Mouse (Mus musculus): ENCODE data around the gene Alg9. TPM values are rescaled to one million over a fixed set of nuclear protein-coding genes. Genes with fewer than 3 reads are reported as not detected.

Alg9 gene
- polyA plus RNA-seq, 1 experiment from 2014 or later = 41.6 TPM

DNA sequence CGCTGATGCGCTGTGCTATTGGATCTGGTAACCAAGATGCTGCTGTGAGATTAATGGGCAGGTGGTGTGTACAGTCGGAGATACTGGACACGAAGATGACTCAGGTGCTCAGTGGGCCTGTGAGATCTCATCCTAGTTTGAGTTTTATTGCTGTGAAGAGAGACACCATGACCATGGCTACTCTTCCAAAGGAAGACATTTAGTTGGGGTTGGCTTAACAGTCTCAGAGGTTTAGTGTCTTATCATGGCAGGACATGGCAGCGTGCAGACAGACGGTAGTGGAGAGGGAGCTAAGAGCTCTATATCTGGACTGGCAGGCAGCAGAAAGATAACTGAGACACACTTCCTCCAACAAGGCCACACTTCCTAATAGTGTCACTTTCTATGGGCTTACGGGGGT, 36.4 kb downstream of the Alg9 start:
- Histone ChIP-seq H3K9me3 (replicated peaks; ENCODE audit: control insufficient read depth, low read length) (no peaks in the 10 kb centered on the region), H3K4me2 (ENCODE audit: low read depth, low read length) (no peak overlapping the region), H3K36me3 (replicated peaks; ENCODE audit: control insufficient read depth, insufficient read depth, low read depth, low read length) (peaks cover 2% of the 10 kb centered on the region), H3K4me3 (ENCODE audit: low read depth, low read length) (no peak overlapping the region), H3K9ac (replicated peaks; ENCODE audit: low read length) (no peak overlapping the region), H3K27ac (replicated peaks; ENCODE audit: low read depth, low read length) (no peak overlapping the region), H3K27me3 (ENCODE audit: control insufficient read depth, insufficient read depth, low read length) (no peaks in the 10 kb centered on the region), H3K4me1 (ENCODE audit: control insufficient read depth, insufficient read depth, low read length) (no peaks in the 10 kb centered on the region)
- DNase-seq (ENCODE audit: low spot score) (no peak), ATAC-seq (replicated peaks; ENCODE audit: insufficient number of reproducible peaks, low FRiP score, low TSS enrichment, low read depth) (no peak)
- WGBS = 94% methylated on average over 7 of the region's 7 CpGs

DNA sequence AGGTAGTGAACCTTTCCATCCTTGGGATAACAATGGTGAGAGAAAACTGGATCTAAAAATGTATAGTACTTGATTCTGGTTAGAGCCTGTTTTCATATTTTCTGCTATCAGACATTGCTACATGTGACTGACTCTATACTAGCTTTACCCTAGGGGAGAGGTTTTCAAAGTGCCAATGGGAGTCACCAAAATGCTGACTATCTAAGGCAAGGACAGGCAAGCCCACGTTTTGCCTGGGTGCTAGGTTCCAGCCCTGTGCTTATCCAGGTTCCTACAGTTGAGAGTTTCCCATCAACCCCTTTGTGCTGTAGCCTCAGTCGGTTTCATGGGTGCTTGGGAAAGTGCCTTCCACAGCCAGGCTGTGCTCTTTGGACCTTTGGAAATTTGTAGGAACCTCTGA, 36.9 kb downstream of the Alg9 start:
- peaks cover 2% of the 10 kb centered on the region for H3K36me3 ChIP-seq (replicated peaks; ENCODE audit: control insufficient read depth, insufficient read depth, low read depth, low read length)
- ATAC-seq (replicated peaks; ENCODE audit: insufficient number of reproducible peaks, low FRiP score, low TSS enrichment, low read depth) = no peak

GRCm38 (mm10) chr9:50813796-50814195, 39.0 kb downstream of the Alg9 start:
- WGBS = 87% methylated on average over 5 of the region's 5 CpGs
- no peaks in the 10 kb centered on the region for H3K4me1 ChIP-seq (ENCODE audit: control insufficient read depth, insufficient read depth, low read length)
- H3K9me3 ChIP-seq (replicated peaks; ENCODE audit: control insufficient read depth, low read length) = no peaks in the 10 kb centered on the region
- peaks cover 2% of the 10 kb centered on the region for H3K36me3 ChIP-seq (replicated peaks; ENCODE audit: control insufficient read depth, insufficient read depth, low read depth, low read length)
- no peak overlapping the region for H3K4me2 ChIP-seq (ENCODE audit: low read depth, low read length)
- ATAC-seq (replicated peaks; ENCODE audit: insufficient number of reproducible peaks, low FRiP score, low TSS enrichment, low read depth) (no peak), DNase-seq (ENCODE audit: low spot score) (no peak)
- H3K4me3 ChIP-seq (ENCODE audit: low read depth, low read length) = no peak overlapping the region
- no peak overlapping the region for H3K9ac ChIP-seq (replicated peaks; ENCODE audit: low read length)
- no peaks in the 10 kb centered on the region for H3K27me3 ChIP-seq (ENCODE audit: control insufficient read depth, insufficient read depth, low read length)
- no peak overlapping the region for H3K27ac ChIP-seq (replicated peaks; ENCODE audit: low read depth, low read length)

More for the DNA sequence above, 36.9 kb downstream of the Alg9 start:
- H3K4me2 ChIP-seq (ENCODE audit: low read depth, low read length) = no peak overlapping the region
- H3K9me3 ChIP-seq (replicated peaks; ENCODE audit: control insufficient read depth, low read length) = no peaks in the 10 kb centered on the region
- no peak overlapping the region for H3K4me3 ChIP-seq (ENCODE audit: low read depth, low read length)
- no peaks in the 10 kb centered on the region for H3K4me1 ChIP-seq (ENCODE audit: control insufficient read depth, insufficient read depth, low read length)
- H3K27ac ChIP-seq (replicated peaks; ENCODE audit: low read depth, low read length) = no peak overlapping the region
- H3K9ac ChIP-seq (replicated peaks; ENCODE audit: low read length) = no peak overlapping the region
- H3K27me3 ChIP-seq (ENCODE audit: control insufficient read depth, insufficient read depth, low read length) = no peaks in the 10 kb centered on the region
- no peak for DNase-seq (ENCODE audit: low spot score)
- WGBS = 83% methylated on average over 2 of the region's 2 CpGs

DNA sequence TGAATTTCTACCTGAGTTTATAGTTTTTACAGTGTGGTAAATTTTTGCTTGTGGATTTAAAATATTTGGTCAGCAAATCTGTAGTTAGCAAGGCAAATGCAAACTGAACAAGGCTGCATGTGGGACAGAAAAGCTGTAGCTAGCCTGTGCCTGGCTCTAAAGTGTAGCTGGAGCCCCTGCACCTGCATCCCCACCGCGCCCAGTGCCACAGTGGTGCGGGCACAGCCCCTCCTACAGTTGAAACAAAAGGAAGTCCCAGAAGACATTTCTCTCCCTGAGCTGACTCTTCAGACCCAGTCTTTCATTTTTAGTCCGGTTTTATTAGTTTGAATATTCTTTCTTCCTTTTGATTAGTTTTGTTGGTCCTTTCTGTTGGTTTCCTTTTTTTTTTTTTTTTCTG, 40.8 kb downstream of the Alg9 start:
- Histone ChIP-seq H3K4me3 (ENCODE audit: low read depth, low read length) (no peak overlapping the region), H3K9ac (replicated peaks; ENCODE audit: low read length) (no peak overlapping the region), H3K27me3 (ENCODE audit: control insufficient read depth, insufficient read depth, low read length) (no peaks in the 10 kb centered on the region), H3K9me3 (replicated peaks; ENCODE audit: control insufficient read depth, low read length) (no peaks in the 10 kb centered on the region), H3K4me2 (ENCODE audit: low read depth, low read length) (no peak overlapping the region), H3K36me3 (replicated peaks; ENCODE audit: control insufficient read depth, insufficient read depth, low read depth, low read length) (no peaks in the 10 kb centered on the region; the same call in none of the 2 replicates), H3K4me1 (ENCODE audit: control insufficient read depth, insufficient read depth, low read length) (no peaks in the 10 kb centered on the region), H3K27ac (replicated peaks; ENCODE audit: low read depth, low read length) (no peak overlapping the region)
- no peak for DNase-seq (ENCODE audit: low spot score)
- no peak for ATAC-seq (replicated peaks; ENCODE audit: insufficient number of reproducible peaks, low FRiP score, low TSS enrichment, low read depth)
- 95% methylated on average over 4 of the region's 4 CpGs for WGBS

DNA sequence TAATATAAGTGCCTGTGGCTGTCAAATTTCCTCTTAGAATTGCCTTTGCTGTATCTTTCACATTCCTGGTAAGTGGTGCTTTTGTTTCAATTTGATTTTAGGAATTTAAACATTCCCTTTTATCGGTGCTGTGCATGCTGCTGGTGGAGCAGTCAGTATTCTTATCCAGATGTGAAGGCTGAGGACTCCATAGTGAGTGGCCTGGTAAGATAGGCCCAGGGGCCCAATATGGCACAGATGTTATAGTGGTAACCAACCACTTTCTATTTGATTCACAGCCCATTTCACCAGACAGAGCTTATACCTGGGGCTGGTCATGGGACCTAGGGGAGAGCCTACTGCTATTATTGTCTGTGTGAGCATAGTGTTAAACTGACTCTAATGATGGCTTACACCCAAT, 41.7 kb downstream of the Alg9 start:
- no peaks in the 10 kb centered on the region for H3K4me1 ChIP-seq (ENCODE audit: control insufficient read depth, insufficient read depth, low read length)
- no peaks in the 10 kb centered on the region for H3K27me3 ChIP-seq (ENCODE audit: control insufficient read depth, insufficient read depth, low read length)
- ATAC-seq (replicated peaks; ENCODE audit: insufficient number of reproducible peaks, low FRiP score, low TSS enrichment, low read depth) (no peak), DNase-seq (ENCODE audit: low spot score) (no peak)
- H3K9ac ChIP-seq (replicated peaks; ENCODE audit: low read length) = no peak overlapping the region
- H3K4me3 ChIP-seq (ENCODE audit: low read depth, low read length) = no peak overlapping the region
- no peaks in the 10 kb centered on the region for H3K9me3 ChIP-seq (replicated peaks; ENCODE audit: control insufficient read depth, low read length)
- H3K4me2 ChIP-seq (ENCODE audit: low read depth, low read length) = no peak overlapping the region
- WGBS = 89% methylated on average over 1 of the region's 1 CpGs
- H3K36me3 ChIP-seq (replicated peaks; ENCODE audit: control insufficient read depth, insufficient read depth, low read depth, low read length) = no peaks in the 10 kb centered on the region; the same call in none of the 2 replicates
- no peak overlapping the region for H3K27ac ChIP-seq (replicated peaks; ENCODE audit: low read depth, low read length)

DNA sequence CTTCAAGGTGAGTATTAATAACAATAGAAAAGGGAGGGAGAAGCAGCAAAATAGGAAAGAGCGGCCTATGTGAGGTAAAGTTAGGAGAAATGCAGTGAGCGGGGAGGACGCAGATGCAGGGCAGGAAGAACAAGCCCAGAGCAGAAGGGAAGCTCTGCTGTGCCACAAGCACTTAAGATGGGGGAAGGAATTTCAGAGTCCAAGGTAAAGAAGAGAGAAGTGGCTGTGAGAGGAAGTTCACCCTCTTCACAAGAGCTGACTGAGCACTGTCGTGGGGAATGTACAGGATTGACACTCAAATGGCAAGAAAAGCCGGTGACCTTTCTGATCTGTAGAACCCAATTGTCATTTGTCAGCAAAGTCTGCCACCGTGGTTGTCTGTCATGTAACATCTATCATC, 43.2 kb downstream of the Alg9 start:
- no peak for DNase-seq (ENCODE audit: low spot score)
- Histone ChIP-seq H3K9me3 (replicated peaks; ENCODE audit: control insufficient read depth, low read length) (no peaks in the 10 kb centered on the region), H3K27ac (replicated peaks; ENCODE audit: low read depth, low read length) (no peak overlapping the region), H3K4me2 (ENCODE audit: low read depth, low read length) (no peak overlapping the region), H3K9ac (replicated peaks; ENCODE audit: low read length) (no peak overlapping the region), H3K27me3 (ENCODE audit: control insufficient read depth, insufficient read depth, low read length) (no peaks in the 10 kb centered on the region), H3K36me3 (replicated peaks; ENCODE audit: control insufficient read depth, insufficient read depth, low read depth, low read length) (peaks cover 5% of the 10 kb centered on the region; the same call in 1 of the 2 replicates), H3K4me3 (ENCODE audit: low read depth, low read length) (no peak overlapping the region), H3K4me1 (ENCODE audit: control insufficient read depth, insufficient read depth, low read length) (no peaks in the 10 kb centered on the region)
- no peak for ATAC-seq (replicated peaks; ENCODE audit: insufficient number of reproducible peaks, low FRiP score, low TSS enrichment, low read depth)
- WGBS = 84% methylated on average over 6 of the region's 6 CpGs

- H3K9ac ChIP-seq (replicated peaks; ENCODE audit: low read length) = no peak overlapping the region
- WGBS = 91% methylated on average over 6 of the region's 6 CpGs
- no peak for DNase-seq (ENCODE audit: low spot score)
- H3K4me2 ChIP-seq (ENCODE audit: low read depth, low read length) = no peak overlapping the region
- no peak for ATAC-seq (replicated peaks; ENCODE audit: insufficient number of reproducible peaks, low FRiP score, low TSS enrichment, low read depth)
- no peak overlapping the region for H3K27ac ChIP-seq (replicated peaks; ENCODE audit: low read depth, low read length)
- H3K9me3 ChIP-seq (replicated peaks; ENCODE audit: control insufficient read depth, low read length) = no peaks in the 10 kb centered on the region
- no peaks in the 10 kb centered on the region for H3K27me3 ChIP-seq (ENCODE audit: control insufficient read depth, insufficient read depth, low read length)
- no peaks in the 10 kb centered on the region for H3K4me1 ChIP-seq (ENCODE audit: control insufficient read depth, insufficient read depth, low read length)
- H3K4me3 ChIP-seq (ENCODE audit: low read depth, low read length) = no peak overlapping the region
- peaks cover 5% of the 10 kb centered on the region; the same call in 1 of the 2 replicates for H3K36me3 ChIP-seq (replicated peaks; ENCODE audit: control insufficient read depth, insufficient read depth, low read depth, low read length)
Observed at GRCm38 (mm10) chr9:50819716-50820115, 44.9 kb downstream of the Alg9 start.

DNA sequence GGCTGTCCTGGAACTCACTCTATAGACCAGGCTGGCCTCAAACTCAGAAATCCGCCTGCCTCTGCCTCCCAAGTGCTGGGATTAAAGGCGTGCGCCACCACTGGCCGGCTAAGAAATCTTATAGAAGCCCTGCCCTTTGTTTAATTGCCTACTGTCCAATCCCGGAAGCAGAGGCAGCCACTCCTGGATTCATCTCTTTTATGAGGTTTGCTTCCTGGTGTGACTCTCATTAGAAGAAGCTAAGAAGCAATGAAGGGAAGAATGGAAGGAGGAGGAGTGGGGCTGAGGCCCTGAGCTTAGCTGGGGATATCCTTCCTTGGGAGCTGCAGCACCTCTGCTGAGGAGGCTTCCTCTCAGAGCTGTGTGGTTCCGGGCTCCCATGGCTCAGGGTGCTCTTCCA, 46.8 kb downstream of the Alg9 start:
- Histone ChIP-seq H3K27me3 (ENCODE audit: control insufficient read depth, insufficient read depth, low read length) (no peaks in the 10 kb centered on the region), H3K27ac (replicated peaks; ENCODE audit: low read depth, low read length) (no peak overlapping the region), H3K4me1 (ENCODE audit: control insufficient read depth, insufficient read depth, low read length) (no peaks in the 10 kb centered on the region), H3K9ac (replicated peaks; ENCODE audit: low read length) (no peak overlapping the region), H3K4me3 (ENCODE audit: low read depth, low read length) (no peak overlapping the region), H3K9me3 (replicated peaks; ENCODE audit: control insufficient read depth, low read length) (no peaks in the 10 kb centered on the region), H3K36me3 (replicated peaks; ENCODE audit: control insufficient read depth, insufficient read depth, low read depth, low read length) (peaks cover 5% of the 10 kb centered on the region; the same call in 1 of the 2 replicates), H3K4me2 (ENCODE audit: low read depth, low read length) (no peak overlapping the region)
- 95% methylated on average over 6 of the region's 6 CpGs for WGBS
- ATAC-seq (replicated peaks; ENCODE audit: insufficient number of reproducible peaks, low FRiP score, low TSS enrichment, low read depth) (no peak), DNase-seq (ENCODE audit: low spot score) (no peak)

All from embryonic facial prominence, embryonic 11.5 days (tissue).